Mouse (Mus musculus): ENCODE data around the gene Atl1. TPM values are rescaled to one million over a fixed set of nuclear protein-coding genes. Genes with fewer than 3 reads are reported as not detected.
A peak's percentile ranks its signal among the peaks of the same experiment; 100 is the strongest.

The Atl1 gene
- polyA plus RNA-seq, 1 experiment, result 0.50 TPM

GRCm38 (mm10) chr12:69963141-69963540 lies 70.7 kb downstream of the Atl1 start:
- Histone ChIP-seq H3K4me3 (replicated peaks; ENCODE audit: control insufficient read depth, low read depth, low read length) (no peak overlapping the region), H3K4me1 (ENCODE audit: control insufficient read depth, insufficient read depth, low read length) (no peaks in the 10 kb centered on the region), H3K27ac (ENCODE audit: control insufficient read depth, insufficient read depth, low read depth, low read length, poor library complexity) (no peak overlapping the region)
- 88% methylated on average over 6 of the region's 6 CpGs for WGBS
- TF ChIP-seq CTCF (IDR thresholded peaks at IDR 0.05; ENCODE audit: control insufficient read depth, insufficient read depth, low read length) (no peak), POLR2A (IDR thresholded peaks at IDR 0.05; ENCODE audit: borderline replicate concordance, control insufficient read depth, low read depth, low read length) (no peak)

GRCm38 (mm10) chr12:69965644-69966043 lies 73.2 kb downstream of the Atl1 start:
- H3K27ac ChIP-seq (ENCODE audit: control insufficient read depth, insufficient read depth, low read depth, low read length, poor library complexity), result no peak overlapping the region
- no peak for TF ChIP-seq CTCF (IDR thresholded peaks at IDR 0.05; ENCODE audit: control insufficient read depth, insufficient read depth, low read length)
- no peak overlapping the region for H3K4me3 ChIP-seq (replicated peaks; ENCODE audit: control insufficient read depth, low read depth, low read length)
- 68% methylated on average over 3 of the region's 3 CpGs for WGBS
- no peaks in the 10 kb centered on the region for H3K4me1 ChIP-seq (ENCODE audit: control insufficient read depth, insufficient read depth, low read length)

- WGBS, result 66% methylated on average over 5 of the region's 5 CpGs
- H3K27ac ChIP-seq (ENCODE audit: control insufficient read depth, insufficient read depth, low read depth, low read length, poor library complexity), result no peak overlapping the region
- no peaks in the 10 kb centered on the region; the same call in 1 of the 2 replicates for H3K4me1 ChIP-seq (ENCODE audit: control insufficient read depth, insufficient read depth, low read length)
- TF ChIP-seq CTCF (IDR thresholded peaks at IDR 0.05; ENCODE audit: control insufficient read depth, insufficient read depth, low read length) (no peak), POLR2A (IDR thresholded peaks at IDR 0.05; ENCODE audit: borderline replicate concordance, control insufficient read depth, low read depth, low read length) (no peak)
- H3K4me3 ChIP-seq (replicated peaks; ENCODE audit: control insufficient read depth, low read depth, low read length), result no peak overlapping the region
Observed at GRCm38 (mm10) chr12:69966071-69966470, 73.7 kb downstream of the Atl1 start.

- H3K4me1 ChIP-seq (ENCODE audit: control insufficient read depth, insufficient read depth, low read length), result no peaks in the 10 kb centered on the region; the same call in 1 of the 2 replicates
- TF ChIP-seq POLR2A (IDR thresholded peaks at IDR 0.05; ENCODE audit: borderline replicate concordance, control insufficient read depth, low read depth, low read length) (no peak), CTCF (IDR thresholded peaks at IDR 0.05; ENCODE audit: control insufficient read depth, insufficient read depth, low read length) (no peak)
- 90% methylated on average over 6 of the region's 6 CpGs for WGBS
- no peak overlapping the region for H3K4me3 ChIP-seq (replicated peaks; ENCODE audit: control insufficient read depth, low read depth, low read length)
- no peak overlapping the region for H3K27ac ChIP-seq (ENCODE audit: control insufficient read depth, insufficient read depth, low read depth, low read length, poor library complexity)
Observed at GRCm38 (mm10) chr12:69967112-69967511, 74.7 kb downstream of the Atl1 start.

- Histone ChIP-seq H3K4me1 (ENCODE audit: control insufficient read depth, insufficient read depth, low read length) (no peaks in the 10 kb centered on the region; the same call in 1 of the 2 replicates), H3K27ac (ENCODE audit: control insufficient read depth, insufficient read depth, low read depth, low read length, poor library complexity) (no peak overlapping the region), H3K4me3 (replicated peaks; ENCODE audit: control insufficient read depth, low read depth, low read length) (no peak overlapping the region)
- TF ChIP-seq POLR2A (IDR thresholded peaks at IDR 0.05; ENCODE audit: borderline replicate concordance, control insufficient read depth, low read depth, low read length), result no peak
- no peak for TF ChIP-seq CTCF (IDR thresholded peaks at IDR 0.05; ENCODE audit: control insufficient read depth, insufficient read depth, low read length)
- WGBS, result 63% methylated on average over 5 of the region's 5 CpGs
Observed at GRCm38 (mm10) chr12:69968154-69968553, 75.7 kb downstream of the Atl1 start.

GRCm38 (mm10) chr12:69973666-69974065 lies 81.3 kb downstream of the Atl1 start:
- no peak overlapping the region for H3K4me3 ChIP-seq (replicated peaks; ENCODE audit: control insufficient read depth, low read depth, low read length)
- TF ChIP-seq POLR2A (IDR thresholded peaks at IDR 0.05; ENCODE audit: borderline replicate concordance, control insufficient read depth, low read depth, low read length) (no peak), CTCF (IDR thresholded peaks at IDR 0.05; ENCODE audit: control insufficient read depth, insufficient read depth, low read length) (no peak)
- no peaks in the 10 kb centered on the region; the same call in 1 of the 2 replicates for H3K4me1 ChIP-seq (ENCODE audit: control insufficient read depth, insufficient read depth, low read length)
- H3K27ac ChIP-seq (ENCODE audit: control insufficient read depth, insufficient read depth, low read depth, low read length, poor library complexity), result no peak overlapping the region

GRCm38 (mm10) chr12:69976688-69977087 lies 84.3 kb downstream of the Atl1 start:
- WGBS, result 67% methylated on average over 6 of the region's 6 CpGs
- Histone ChIP-seq H3K4me3 (replicated peaks; ENCODE audit: control insufficient read depth, low read depth, low read length) (no peak overlapping the region), H3K4me1 (ENCODE audit: control insufficient read depth, insufficient read depth, low read length) (no peaks in the 10 kb centered on the region; the same call in 1 of the 2 replicates), H3K27ac (ENCODE audit: control insufficient read depth, insufficient read depth, low read depth, low read length, poor library complexity) (no peak overlapping the region)
- TF ChIP-seq CTCF (IDR thresholded peaks at IDR 0.05; ENCODE audit: control insufficient read depth, insufficient read depth, low read length), result no peak
- no peak for TF ChIP-seq POLR2A (IDR thresholded peaks at IDR 0.05; ENCODE audit: borderline replicate concordance, control insufficient read depth, low read depth, low read length)

- WGBS, result 55% methylated on average over 9 of the region's 9 CpGs
- H3K27ac ChIP-seq (ENCODE audit: control insufficient read depth, insufficient read depth, low read depth, low read length, poor library complexity), result peak overlapping the region; percentile 31; the same call in 1 of the 2 replicates
- H3K4me3 ChIP-seq (replicated peaks; ENCODE audit: control insufficient read depth, low read depth, low read length), result no peak overlapping the region
- H3K4me1 ChIP-seq (ENCODE audit: control insufficient read depth, insufficient read depth, low read length), result no peaks in the 10 kb centered on the region; the same call in 1 of the 2 replicates
- TF ChIP-seq CTCF (IDR thresholded peaks at IDR 0.05; ENCODE audit: control insufficient read depth, insufficient read depth, low read length), result no peak
Observed at GRCm38 (mm10) chr12:69977376-69977998, 85.1 kb downstream of the Atl1 start.

- no peaks in the 10 kb centered on the region for H3K4me1 ChIP-seq (ENCODE audit: control insufficient read depth, insufficient read depth, low read length)
- H3K27ac ChIP-seq (ENCODE audit: control insufficient read depth, insufficient read depth, low read depth, low read length, poor library complexity), result no peak overlapping the region
- H3K4me3 ChIP-seq (replicated peaks; ENCODE audit: control insufficient read depth, low read depth, low read length), result no peak overlapping the region
- TF ChIP-seq CTCF (IDR thresholded peaks at IDR 0.05; ENCODE audit: control insufficient read depth, insufficient read depth, low read length), result no peak
- TF ChIP-seq POLR2A (IDR thresholded peaks at IDR 0.05; ENCODE audit: borderline replicate concordance, control insufficient read depth, low read depth, low read length), result no peak
- WGBS, result 77% methylated on average over 5 of the region's 5 CpGs
Observed at GRCm38 (mm10) chr12:69982874-69983273, 90.5 kb downstream of the Atl1 start.

Measured in bone marrow, adult 2 months (tissue).